Mouse (Mus musculus): ENCODE data around the gene Mylpf. TPM values are rescaled to one million over a fixed set of nuclear protein-coding genes. Genes with fewer than 3 reads are reported as not detected.
"Not testable (repeated sequence)": the region's sequence is repeated elsewhere in the genome, so short reads cannot be mapped to it uniquely, and the experiment has no call there.

Gene Mylpf
- polyA plus RNA-seq, 1 experiment: 10,881 TPM

- H3K4me3 ChIP-seq: peak overlapping the region; percentile 57
- H3ac ChIP-seq (ENCODE audit: control insufficient read depth, insufficient read length): peak overlapping the region; percentile 84
- no peak for TF ChIP-seq CEBPB (IDR thresholded peaks at IDR 0.05; ENCODE audit: insufficient read depth, poor library complexity, severe bottlenecking)
- TF ChIP-seq MYOG (IDR thresholded peaks at IDR 0.05; ENCODE audit: control insufficient read depth in 1 of 3, insufficient read depth in 1 of 3, insufficient read length in 2 of 3, low read depth in 2 of 3): no peak
- no peak for TF ChIP-seq POLR2A (IDR thresholded peaks at IDR 0.05; ENCODE audit: insufficient read length, low read depth)
- TF ChIP-seq E2F4 (IDR thresholded peaks at IDR 0.05; ENCODE audit: insufficient read depth): no peak
- TF ChIP-seq MAX (IDR thresholded peaks at IDR 0.05; ENCODE audit: low read depth): no peak
- TF ChIP-seq USF1 (IDR thresholded peaks at IDR 0.05; ENCODE audit: low read depth): no peak
- no peak for TF ChIP-seq REST (IDR thresholded peaks at IDR 0.05; ENCODE audit: insufficient read depth, insufficient read length)
- TF ChIP-seq MYOD1 (IDR thresholded peaks at IDR 0.05; ENCODE audit: control insufficient read depth in 1 of 3, insufficient read length in 2 of 3, low read depth in 2 of 3): no peak
- no peak for TF ChIP-seq POLR2AphosphoS2 (IDR thresholded peaks at IDR 0.05; ENCODE audit: insufficient read length, low read depth)
- TF ChIP-seq TCF3 (IDR thresholded peaks at IDR 0.05; ENCODE audit: insufficient read length, low read depth): no peak
- no peaks in the 10 kb centered on the region for H3K27me3 ChIP-seq (ENCODE audit: control insufficient read depth, insufficient read depth, insufficient read length)
- peaks cover 18% of the 10 kb centered on the region for H3K79me2 ChIP-seq (ENCODE audit: control insufficient read depth, insufficient read depth)
- peak overlapping the region; percentile 89 for H3K4me2 ChIP-seq (ENCODE audit: low read depth)
- H3K36me3 ChIP-seq (ENCODE audit: control insufficient read depth, insufficient read depth): no peaks in the 10 kb centered on the region
These were observed 34.7 kb downstream of the Mylpf start for GRCm38 (mm10) chr7:127243361-127243867.

- peak within 1 kb of the TSS; percentile 84 for H3ac ChIP-seq (ENCODE audit: control insufficient read depth, insufficient read length)
- no peaks in the 10 kb centered on the region for H3K36me3 ChIP-seq (ENCODE audit: control insufficient read depth, insufficient read depth)
- no peaks in the 10 kb centered on the region for H3K27me3 ChIP-seq (ENCODE audit: control insufficient read depth, insufficient read depth, insufficient read length)
- peak within 1 kb of the TSS; percentile 57 for H3K4me3 ChIP-seq
- H3K4me2 ChIP-seq (ENCODE audit: low read depth): peak within 1 kb of the TSS; percentile 89
- TF ChIP-seq TCF3 (IDR thresholded peaks at IDR 0.05; ENCODE audit: insufficient read length, low read depth): no peak
- peak in 1 of 3 experiments; percentile 18 for TF ChIP-seq MYOG (IDR thresholded peaks at IDR 0.05; ENCODE audit: control insufficient read depth in 1 of 3, insufficient read depth in 1 of 3, insufficient read length in 2 of 3, low read depth in 2 of 3)
- TF ChIP-seq CEBPB (IDR thresholded peaks at IDR 0.05; ENCODE audit: insufficient read depth, poor library complexity, severe bottlenecking): no peak
- no peak for TF ChIP-seq MAX (IDR thresholded peaks at IDR 0.05; ENCODE audit: low read depth)
- peak; percentile 86 for TF ChIP-seq POLR2A (IDR thresholded peaks at IDR 0.05; ENCODE audit: insufficient read length, low read depth)
- no peak for TF ChIP-seq SRF (IDR thresholded peaks at IDR 0.05; ENCODE audit: control insufficient read depth, insufficient read length, low read depth)
- no peak for TF ChIP-seq TCF12 (IDR thresholded peaks at IDR 0.05; ENCODE audit: insufficient read depth, poor library complexity, severe bottlenecking)
- TF ChIP-seq POLR2AphosphoS2 (IDR thresholded peaks at IDR 0.05; ENCODE audit: insufficient read length, low read depth): peak; percentile 39
- peaks cover 18% of the 10 kb centered on the region for H3K79me2 ChIP-seq (ENCODE audit: control insufficient read depth, insufficient read depth)
These were observed 35.4 kb downstream of the Mylpf start, which contains the start of gene Zfp771 for GRCm38 (mm10) chr7:127243870-127244657. TSS of gene Zfp771 (plus strand) at chr7:127244274.

GRCm38 (mm10) chr7:127244658-127245510 is 36.2 kb downstream of the Mylpf start:
- peak overlapping the region; percentile 73 for H3K4me2 ChIP-seq (ENCODE audit: low read depth)
- TF ChIP-seq MYOG (IDR thresholded peaks at IDR 0.05; ENCODE audit: control insufficient read depth in 1 of 3, insufficient read depth in 1 of 3, insufficient read length in 2 of 3, low read depth in 2 of 3): no peak
- no peak for TF ChIP-seq MAX (IDR thresholded peaks at IDR 0.05; ENCODE audit: low read depth)
- no peak for TF ChIP-seq CEBPB (IDR thresholded peaks at IDR 0.05; ENCODE audit: insufficient read depth, poor library complexity, severe bottlenecking)
- no peak for TF ChIP-seq MYOD1 (IDR thresholded peaks at IDR 0.05; ENCODE audit: control insufficient read depth in 1 of 3, insufficient read length in 2 of 3, low read depth in 2 of 3)
- TF ChIP-seq POLR2A (IDR thresholded peaks at IDR 0.05; ENCODE audit: insufficient read length, low read depth): no peak
- no peak for TF ChIP-seq E2F4 (IDR thresholded peaks at IDR 0.05; ENCODE audit: insufficient read depth)
- no peak for TF ChIP-seq REST (IDR thresholded peaks at IDR 0.05; ENCODE audit: insufficient read depth, insufficient read length)
- no peak for TF ChIP-seq USF1 (IDR thresholded peaks at IDR 0.05; ENCODE audit: low read depth)
- TF ChIP-seq TCF12 (IDR thresholded peaks at IDR 0.05; ENCODE audit: insufficient read depth, poor library complexity, severe bottlenecking): no peak
- TF ChIP-seq TCF3 (IDR thresholded peaks at IDR 0.05; ENCODE audit: insufficient read length, low read depth): no peak
- TF ChIP-seq SRF (IDR thresholded peaks at IDR 0.05; ENCODE audit: control insufficient read depth, insufficient read length, low read depth): no peak
- TF ChIP-seq POLR2AphosphoS2 (IDR thresholded peaks at IDR 0.05; ENCODE audit: insufficient read length, low read depth): no peak
- H3K36me3 ChIP-seq (ENCODE audit: control insufficient read depth, insufficient read depth): no peaks in the 10 kb centered on the region
- peak overlapping the region; percentile 84 for H3ac ChIP-seq (ENCODE audit: control insufficient read depth, insufficient read length)
- H3K4me3 ChIP-seq: peak overlapping the region; percentile 57
- peaks cover 18% of the 10 kb centered on the region for H3K79me2 ChIP-seq (ENCODE audit: control insufficient read depth, insufficient read depth)
- H3K27me3 ChIP-seq (ENCODE audit: control insufficient read depth, insufficient read depth, insufficient read length): no peaks in the 10 kb centered on the region

- not testable (repeated sequence) for H3ac ChIP-seq (ENCODE audit: control insufficient read depth, insufficient read length); H3K27me3 ChIP-seq (ENCODE audit: control insufficient read depth, insufficient read depth, insufficient read length); H3K4me2 ChIP-seq (ENCODE audit: low read depth); H3K4me3 ChIP-seq; H3K36me3 ChIP-seq (ENCODE audit: control insufficient read depth, insufficient read depth)
- peaks cover 13% of the 10 kb centered on the region for H3K79me2 ChIP-seq (ENCODE audit: control insufficient read depth, insufficient read depth)
These were observed 41.8 kb downstream of the Mylpf start for GRCm38 (mm10) chr7:127250511-127250910.

Data from myocyte (in vitro differentiated cells).